In the genomic region with DNA sequence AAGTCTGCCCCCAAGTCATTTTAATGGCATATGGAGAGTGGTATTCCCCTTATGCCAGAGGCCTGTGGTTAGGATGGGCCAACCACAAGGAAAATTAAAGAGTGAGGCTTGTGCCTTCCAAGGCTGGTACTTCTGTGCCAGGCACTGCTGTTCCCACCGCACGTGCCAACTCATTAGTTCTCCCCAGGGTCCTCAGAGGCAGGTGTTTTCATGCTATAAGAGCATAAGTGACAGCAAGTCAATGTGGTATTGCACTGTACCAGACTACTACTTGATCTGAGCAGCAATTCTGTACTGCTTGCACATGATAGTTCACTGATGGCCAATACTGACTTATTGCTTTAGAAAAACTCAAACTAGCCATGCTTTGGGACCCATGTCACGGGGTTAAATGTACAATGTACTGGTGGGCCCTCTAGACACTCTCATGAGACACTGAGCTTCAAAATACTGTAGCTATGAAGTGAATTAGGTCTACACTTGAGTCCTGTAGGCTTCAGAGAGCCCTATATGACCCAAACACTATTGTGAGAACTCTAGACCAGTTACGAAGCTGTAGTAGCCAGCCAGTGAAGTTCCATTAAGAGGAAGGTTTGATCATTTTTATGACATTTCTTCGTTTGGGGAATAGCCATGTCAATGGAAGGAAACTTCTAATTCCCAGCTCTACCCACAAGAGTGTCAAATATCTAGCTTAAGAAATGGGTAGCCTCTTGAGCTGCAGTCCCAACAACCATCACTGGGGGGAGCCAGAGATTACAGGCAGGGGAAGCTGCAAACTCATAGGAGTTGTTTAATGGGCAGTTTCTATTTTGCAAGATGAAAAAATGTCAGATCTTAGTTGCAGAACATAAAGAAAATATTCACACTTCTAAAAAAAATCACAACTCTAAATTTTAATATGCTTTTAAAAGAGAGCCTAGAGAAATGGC, we compare ENCODE assay signal across 10 mouse cellular contexts. TPM values are rescaled to one million over a fixed set of nuclear protein-coding genes. Genes with fewer than 3 reads are reported as not detected.
DNase-seq lines count a peak whose midpoint lies in the region; ATAC-seq lines count a peak whose summit lies in the region.
"Had no signal": no experiment of that assay in that cellular context is flagged by ENCODE, and none has a peak within 500 bp of the region (broad histone marks: within the 10 kb centered on the region; RNA-seq: fewer than 3 reads in every experiment).

No protein-coding gene starts in this region.

- H3K4me2 ChIP-seq in kidney, embryonic 15.5 days = no peak overlapping the region
- no peak overlapping the region for H3K4me2 ChIP-seq in forebrain, embryonic 11.5 days (ENCODE audit: low read depth, low read length, severe bottlenecking)
- H3K4me2 ChIP-seq in neural tube, embryonic 11.5 days (ENCODE audit: low read depth) = no peak overlapping the region
- H3K4me2 ChIP-seq: embryonic facial prominence, embryonic 15.5 days had no signal

- H3K4me3 ChIP-seq in kidney, embryonic 15.5 days (replicated peaks) = no peak overlapping the region
- no peak overlapping the region for H3K4me3 ChIP-seq in forebrain, embryonic 11.5 days (ENCODE audit: low read depth, low read length)
- no peak overlapping the region for H3K4me3 ChIP-seq in neural tube, embryonic 11.5 days (ENCODE audit: low read depth, low read length)
- H3K4me3 ChIP-seq: embryonic facial prominence, embryonic 15.5 days had no signal

- peak; percentile 49 for DNase-seq in kidney, adult 11 months
- DNase-seq in brain, adult 2 months (ENCODE audit: low read depth, low spot score) = peak; percentile 84
- peak; percentile 88 for DNase-seq in forebrain, embryonic 11.5 days (ENCODE audit: low spot score)
- DNase-seq in heart, postnatal 4 days = peak; percentile 89
- peak; percentile 42 to 92 for DNase-seq in left cerebral cortex, adult 9 months (ENCODE audit: low spot score in 2 of 2)
- DNase-seq in neural tube, embryonic 11.5 days (ENCODE audit: low spot score) = peak; percentile 80
- DNase-seq in testis, postnatal 10 days (ENCODE audit: low spot score) = peak; percentile 91

- H3K27me3 ChIP-seq in kidney, embryonic 15.5 days = no peaks in the 10 kb centered on the region
- H3K27me3 ChIP-seq in forebrain, embryonic 11.5 days (ENCODE audit: control insufficient read depth, insufficient read depth, low read length) = no peaks in the 10 kb centered on the region
- H3K27me3 ChIP-seq in neural tube, embryonic 11.5 days (ENCODE audit: control insufficient read depth, insufficient read depth, low read length) = no peaks in the 10 kb centered on the region
- H3K27me3 ChIP-seq: embryonic facial prominence, embryonic 15.5 days had no signal

- no peak for ATAC-seq in kidney, embryonic 15.5 days (replicated peaks; ENCODE audit: low FRiP score)
- ATAC-seq in forebrain, embryonic 11.5 days (replicated peaks; ENCODE audit: low FRiP score) = no peak
- no peak for ATAC-seq in neural tube, embryonic 11.5 days (ENCODE audit: insufficient read depth, low FRiP score, low TSS enrichment)

- H3K9ac ChIP-seq in kidney, embryonic 15.5 days = no peak overlapping the region
- H3K9ac ChIP-seq in forebrain, embryonic 11.5 days (ENCODE audit: low read length) = no peak overlapping the region
- no peak overlapping the region for H3K9ac ChIP-seq in neural tube, embryonic 11.5 days (ENCODE audit: low read length)
- H3K9ac ChIP-seq: embryonic facial prominence, embryonic 15.5 days had no signal

- H3K36me3 ChIP-seq in kidney, embryonic 15.5 days = peaks cover 5% of the 10 kb centered on the region; the same call in 1 of the 2 replicates
- no peaks in the 10 kb centered on the region; the same call in 1 of the 2 replicates for H3K36me3 ChIP-seq in forebrain, embryonic 11.5 days (ENCODE audit: control insufficient read depth, insufficient read depth, low read length)
- no peaks in the 10 kb centered on the region for H3K36me3 ChIP-seq in neural tube, embryonic 11.5 days (ENCODE audit: control insufficient read depth, insufficient read depth, low read length)
- H3K36me3 ChIP-seq: embryonic facial prominence, embryonic 15.5 days had no signal

- 74% methylated on average over 5 of the region's 5 CpGs for WGBS in kidney, embryonic 15.5 days
- WGBS in forebrain, embryonic 11.5 days = 76% methylated on average over 5 of the region's 5 CpGs
- WGBS in neural tube, embryonic 11.5 days = 71% methylated on average over 5 of the region's 5 CpGs

- H3K9me3 ChIP-seq in kidney, embryonic 15.5 days (replicated peaks) = no peaks in the 10 kb centered on the region
- H3K9me3 ChIP-seq in forebrain, embryonic 11.5 days (ENCODE audit: control insufficient read depth, low read length) = no peaks in the 10 kb centered on the region
- H3K9me3 ChIP-seq in neural tube, embryonic 11.5 days (ENCODE audit: control insufficient read depth, low read length) = no peaks in the 10 kb centered on the region
- H3K9me3 ChIP-seq: embryonic facial prominence, embryonic 15.5 days had no signal

- no peak overlapping the region for H3K27ac ChIP-seq in kidney, embryonic 15.5 days
- H3K27ac ChIP-seq in forebrain, embryonic 11.5 days (ENCODE audit: low read depth, low read length) = no peak overlapping the region
- H3K27ac ChIP-seq in neural tube, embryonic 11.5 days (ENCODE audit: low read depth, low read length) = no peak overlapping the region
- H3K27ac ChIP-seq: embryonic facial prominence, embryonic 15.5 days had no signal

- no peaks in the 10 kb centered on the region for H3K4me1 ChIP-seq in kidney, embryonic 15.5 days
- H3K4me1 ChIP-seq in forebrain, embryonic 11.5 days (replicated peaks; ENCODE audit: control insufficient read depth, insufficient read depth, low read length) = no peaks in the 10 kb centered on the region
- no peaks in the 10 kb centered on the region; the same call in 1 of the 2 replicates for H3K4me1 ChIP-seq in neural tube, embryonic 11.5 days (ENCODE audit: control insufficient read depth, insufficient read depth, low read length)
- H3K4me1 ChIP-seq: embryonic facial prominence, embryonic 15.5 days had no signal

RNA-seq across cellular contexts. Expression of a gene that starts 10.9 kb away (rescaled TPM):
- 19.4 and 23.1 TPM in 2 replicates for polyA plus RNA-seq in kidney, embryonic 15.5 days (2015; fragmentation: Nextera tagmentation; extraction: Ambion mirVana)
- polyA plus RNA-seq in forebrain, embryonic 11.5 days (2014; fragmentation: Nextera tagmentation; extraction: Ambion mirVana) = not detected in 2 replicates
- not detected for total RNA-seq in heart, postnatal 4 days (2021)
- not detected in 2 replicates for polyA plus RNA-seq in neural tube, embryonic 11.5 days (2014; fragmentation: Nextera tagmentation; extraction: Ambion mirVana)
- polyA plus RNA-seq: embryonic facial prominence, embryonic 15.5 days had no signal

RNA-seq across cellular contexts. Expression of a gene that starts 41.0 kb away (rescaled TPM):
- polyA plus RNA-seq in kidney, embryonic 15.5 days (2015; fragmentation: Nextera tagmentation; extraction: Ambion mirVana) = not detected in 2 replicates
- polyA plus RNA-seq in forebrain, embryonic 11.5 days (2014; fragmentation: Nextera tagmentation; extraction: Ambion mirVana) = not detected in 2 replicates
- not detected for total RNA-seq in heart, postnatal 4 days (2021)
- not detected in 2 replicates for polyA plus RNA-seq in neural tube, embryonic 11.5 days (2014; fragmentation: Nextera tagmentation; extraction: Ambion mirVana)
- polyA plus RNA-seq: embryonic facial prominence, embryonic 15.5 days; stomach, embryonic 16.5 days had no signal

Comparison
In these comparisons a context has a peak if more than half of its experiments do, and no peak if none do; other contexts are left out.
1. RNA of a gene that starts 10.9 kb away (polyA plus RNA-seq): 19.4 to 23.1 TPM in kidney, embryonic 15.5 days; not detected in forebrain, embryonic 11.5 days and not detected in neural tube, embryonic 11.5 days; every median in the first group is over 10 times any median in the second.
2. Peak in every context shown above with its lines, with median percentiles within 50 percentile points of each other: DNase-seq.